ENCODE assay signal across 13 mouse cellular contexts in genomic region chr10:81562411-81562810, GRCm38 (mm10). TPM values are rescaled to one million over a fixed set of nuclear protein-coding genes. Genes with fewer than 3 reads are reported as not detected.
DNase-seq lines count a peak whose midpoint lies in the region; ATAC-seq and TF ChIP-seq lines count a peak whose summit lies in the region.
"Had no signal": no experiment of that assay in that cellular context is flagged by ENCODE, and none has a peak within 500 bp of the region (broad histone marks: within the 10 kb centered on the region; RNA-seq: fewer than 3 reads in every experiment).

No protein-coding gene starts in this region.

- H3K9ac ChIP-seq in hindbrain, embryonic 11.5 days (ENCODE audit: low read depth, low read length) = no peak overlapping the region
- H3K9ac ChIP-seq in embryonic facial prominence, embryonic 13.5 days = 0 out of 2 replicates have a peak overlapping the region, but pooled peaks have one; percentile 4
- H3K9ac ChIP-seq in liver, embryonic 12.5 days = no peak overlapping the region; the same call in 1 of the 2 replicates
- H3K9ac ChIP-seq: hindbrain, embryonic 15.5 days had no signal

- H3K4me2 ChIP-seq in hindbrain, embryonic 11.5 days (replicated peaks; ENCODE audit: low read depth, low read length) = no peak overlapping the region
- H3K4me2 ChIP-seq in embryonic facial prominence, embryonic 13.5 days = peak overlapping the region; percentile 26
- peak overlapping the region; percentile 12; the same call in 1 of the 2 replicates for H3K4me2 ChIP-seq in liver, embryonic 12.5 days

- peaks cover 35% of the 10 kb centered on the region for H3K36me3 ChIP-seq in hindbrain, embryonic 10.5 days
- no peaks in the 10 kb centered on the region for H3K36me3 ChIP-seq in hindbrain, embryonic 11.5 days (ENCODE audit: control insufficient read depth, insufficient read depth, low read length)
- peaks cover 66% of the 10 kb centered on the region for H3K36me3 ChIP-seq in G1E (replicated peaks)
- H3K36me3 ChIP-seq in embryonic facial prominence, embryonic 13.5 days = peaks cover 50% of the 10 kb centered on the region
- H3K36me3 ChIP-seq in liver, embryonic 12.5 days = peaks cover 50% of the 10 kb centered on the region

- no peak for TF ChIP-seq CTCF in G1E (IDR thresholded peaks at IDR 0.05; ENCODE audit: low read depth, low read length)

- peaks cover 72% of the 10 kb centered on the region for H3K4me1 ChIP-seq in hindbrain, embryonic 10.5 days (replicated peaks)
- peaks cover 19% of the 10 kb centered on the region for H3K4me1 ChIP-seq in hindbrain, embryonic 11.5 days (replicated peaks; ENCODE audit: control insufficient read depth, insufficient read depth, low read length)
- peaks cover 62% of the 10 kb centered on the region for H3K4me1 ChIP-seq in G1E (ENCODE audit: insufficient read depth, low read depth, low read length)
- H3K4me1 ChIP-seq in embryonic facial prominence, embryonic 13.5 days = peaks cover 61% of the 10 kb centered on the region
- peaks cover 69% of the 10 kb centered on the region for H3K4me1 ChIP-seq in liver, embryonic 12.5 days

- H3K9me3 ChIP-seq in hindbrain, embryonic 10.5 days = no peaks in the 10 kb centered on the region
- H3K9me3 ChIP-seq in hindbrain, embryonic 11.5 days (ENCODE audit: control insufficient read depth, low read length) = no peaks in the 10 kb centered on the region
- H3K9me3 ChIP-seq in G1E (replicated peaks) = no peaks in the 10 kb centered on the region
- H3K9me3 ChIP-seq in embryonic facial prominence, embryonic 13.5 days = no peaks in the 10 kb centered on the region
- no peaks in the 10 kb centered on the region for H3K9me3 ChIP-seq in liver, embryonic 12.5 days (replicated peaks)
- H3K9me3 ChIP-seq: hindbrain, embryonic 15.5 days had no signal

- H3K27me3 ChIP-seq in hindbrain, embryonic 10.5 days (ENCODE audit: insufficient read depth, poor library complexity, severe bottlenecking) = peaks cover 76% of the 10 kb centered on the region
- H3K27me3 ChIP-seq in hindbrain, embryonic 11.5 days (ENCODE audit: control insufficient read depth, insufficient read depth, low read length) = peaks cover 24% of the 10 kb centered on the region
- no peaks in the 10 kb centered on the region for H3K27me3 ChIP-seq in G1E (ENCODE audit: insufficient read depth, low read length)
- H3K27me3 ChIP-seq in embryonic facial prominence, embryonic 13.5 days = no peaks in the 10 kb centered on the region
- H3K27me3 ChIP-seq in liver, embryonic 12.5 days (replicated peaks) = no peaks in the 10 kb centered on the region; the same call in 1 of the 2 replicates

- no peak for DNase-seq in hindbrain, embryonic 10.5 days (ENCODE audit: low spot score)
- DNase-seq in hindbrain, embryonic 11.5 days (ENCODE audit: low spot score) = no peak
- DNase-seq in G1E (ENCODE audit: low spot score) = no peak
- DNase-seq in testis, postnatal 14 days (ENCODE audit: low spot score) = no peak
- no peak for DNase-seq in cerebellum, postnatal 14 days
- DNase-seq: adrenal gland, postnatal 36 days; cerebellum, postnatal 10 days; layer of hippocampus, postnatal 36 days; lung, postnatal 4 days had no signal

- H3K27ac ChIP-seq in hindbrain, embryonic 10.5 days = no peak overlapping the region
- H3K27ac ChIP-seq in hindbrain, embryonic 11.5 days (ENCODE audit: low read depth, low read length) = no peak overlapping the region
- no peak overlapping the region for H3K27ac ChIP-seq in embryonic facial prominence, embryonic 13.5 days
- H3K27ac ChIP-seq in liver, embryonic 12.5 days = peak overlapping the region; percentile 28; the same call in 1 of the 2 replicates
- H3K27ac ChIP-seq: hindbrain, embryonic 15.5 days had no signal

- WGBS in hindbrain, embryonic 10.5 days = 81% methylated on average over 6 of the region's 6 CpGs
- WGBS in hindbrain, embryonic 11.5 days = 77% methylated on average over 6 of the region's 6 CpGs
- 77% methylated on average over 6 of the region's 6 CpGs for WGBS in embryonic facial prominence, embryonic 13.5 days
- 62% methylated on average over 6 of the region's 6 CpGs for WGBS in liver, embryonic 12.5 days (ENCODE audit: insufficient replicate concordance)

- no peak for ATAC-seq in hindbrain, embryonic 11.5 days (ENCODE audit: low FRiP score)
- ATAC-seq in G1E (ENCODE audit: extremely low read depth, insufficient number of reproducible peaks, low FRiP score, poor library complexity, severe bottlenecking) = no peak
- no peak for ATAC-seq in embryonic facial prominence, embryonic 13.5 days (ENCODE audit: insufficient number of reproducible peaks, insufficient read depth, low FRiP score, low TSS enrichment, low read depth)
- no peak for ATAC-seq in liver, embryonic 12.5 days

- H3K4me3 ChIP-seq in hindbrain, embryonic 10.5 days = peak overlapping the region; percentile 12; the same call in 1 of the 2 replicates
- no peak overlapping the region for H3K4me3 ChIP-seq in hindbrain, embryonic 11.5 days (ENCODE audit: low read depth, low read length)
- H3K4me3 ChIP-seq in G1E (ENCODE audit: low read depth, low read length) = peak overlapping the region; percentile 37; the same call in 1 of the 2 replicates
- 0 out of 2 replicates have a peak overlapping the region, but pooled peaks have one; percentile 4 for H3K4me3 ChIP-seq in embryonic facial prominence, embryonic 13.5 days
- no peak overlapping the region for H3K4me3 ChIP-seq in liver, embryonic 12.5 days
- H3K4me3 ChIP-seq: erythroblast, embryonic 14.5 days; hindbrain, embryonic 15.5 days had no signal

RNA-seq across cellular contexts. Expression of gene Aes, which starts 3.1 kb away (rescaled TPM):
- 297 and 430 TPM in 2 replicates for polyA plus RNA-seq in hindbrain, embryonic 10.5 days (2016; fragmentation: Nextera tagmentation; extraction: Ambion mirVana)
- 264 and 280 TPM in 2 replicates for polyA plus RNA-seq in hindbrain, embryonic 11.5 days (2014; fragmentation: Nextera tagmentation; extraction: Ambion mirVana)
- total RNA-seq in G1E (2014; fragmentation: Nextera tagmentation) = 396 and 400 TPM in 2 replicates
- 182 and 238 TPM in 2 replicates for total RNA-seq in G1E (2017)
- polyA plus RNA-seq in G1E (2012) = 1,535 and 1,925 TPM in 2 replicates
- polyA plus RNA-seq in embryonic facial prominence, embryonic 13.5 days (2015; fragmentation: Nextera tagmentation; extraction: Ambion mirVana) = 464 and 465 TPM in 2 replicates
- polyA plus RNA-seq in liver, embryonic 12.5 days (2016; fragmentation: Nextera tagmentation; extraction: Ambion mirVana) = 263 and 270 TPM in 2 replicates

RNA-seq across cellular contexts. Expression of gene Tle2, which starts 11.9 kb away (rescaled TPM):
- 8.6 and 15.7 TPM in 2 replicates for polyA plus RNA-seq in hindbrain, embryonic 10.5 days (2016; fragmentation: Nextera tagmentation; extraction: Ambion mirVana)
- polyA plus RNA-seq in hindbrain, embryonic 11.5 days (2014; fragmentation: Nextera tagmentation; extraction: Ambion mirVana) = 7.2 and 8.8 TPM in 2 replicates
- 0.45 and 1.8 TPM in 2 replicates for total RNA-seq in G1E (2014; fragmentation: Nextera tagmentation)
- total RNA-seq in G1E (2017) = 1.5 and 2.5 TPM in 2 replicates
- 3.3 and 3.6 TPM in 2 replicates for polyA plus RNA-seq in G1E (2012)
- polyA plus RNA-seq in embryonic facial prominence, embryonic 13.5 days (2015; fragmentation: Nextera tagmentation; extraction: Ambion mirVana) = 63.4 and 71.4 TPM in 2 replicates
- 4.8 and 5.1 TPM in 2 replicates for polyA plus RNA-seq in liver, embryonic 12.5 days (2016; fragmentation: Nextera tagmentation; extraction: Ambion mirVana)

RNA-seq across cellular contexts. Expression of gene Gna11, which starts 17.4 kb away (rescaled TPM):
- 71.2 and 76.9 TPM in 2 replicates for polyA plus RNA-seq in hindbrain, embryonic 10.5 days (2016; fragmentation: Nextera tagmentation; extraction: Ambion mirVana)
- polyA plus RNA-seq in hindbrain, embryonic 11.5 days (2014; fragmentation: Nextera tagmentation; extraction: Ambion mirVana) = 57.3 and 61.7 TPM in 2 replicates
- 6.4 and 6.5 TPM in 2 replicates for total RNA-seq in G1E (2014; fragmentation: Nextera tagmentation)
- total RNA-seq in G1E (2017) = 8.4 and 9.7 TPM in 2 replicates
- polyA plus RNA-seq in G1E (2012) = 13.0 and 14.0 TPM in 2 replicates
- 84.2 and 90.1 TPM in 2 replicates for polyA plus RNA-seq in embryonic facial prominence, embryonic 13.5 days (2015; fragmentation: Nextera tagmentation; extraction: Ambion mirVana)
- 27.7 and 28.3 TPM in 2 replicates for polyA plus RNA-seq in liver, embryonic 12.5 days (2016; fragmentation: Nextera tagmentation; extraction: Ambion mirVana)

RNA-seq across cellular contexts. Expression of gene Gna15, which starts 38.4 kb away (rescaled TPM):
- 0.63 and 1.6 TPM in 2 replicates for polyA plus RNA-seq in hindbrain, embryonic 10.5 days (2016; fragmentation: Nextera tagmentation; extraction: Ambion mirVana)
- 0.56 and 0.66 TPM in 2 replicates for polyA plus RNA-seq in hindbrain, embryonic 11.5 days (2014; fragmentation: Nextera tagmentation; extraction: Ambion mirVana)
- 20.9 and 22.5 TPM in 2 replicates for total RNA-seq in G1E (2014; fragmentation: Nextera tagmentation)
- 20.1 and 21.5 TPM in 2 replicates for total RNA-seq in G1E (2017)
- 16.5 TPM in 2 replicates for polyA plus RNA-seq in G1E (2012)
- 2.0 and 2.1 TPM in 2 replicates for polyA plus RNA-seq in embryonic facial prominence, embryonic 13.5 days (2015; fragmentation: Nextera tagmentation; extraction: Ambion mirVana)
- polyA plus RNA-seq in liver, embryonic 12.5 days (2016; fragmentation: Nextera tagmentation; extraction: Ambion mirVana) = 7.0 and 7.3 TPM in 2 replicates

RNA-seq across cellular contexts. Expression of gene Tle6, which starts 38.5 kb away (rescaled TPM):
- 6.9 and 7.1 TPM in 2 replicates for polyA plus RNA-seq in hindbrain, embryonic 10.5 days (2016; fragmentation: Nextera tagmentation; extraction: Ambion mirVana)
- 5.1 and 7.7 TPM in 2 replicates for polyA plus RNA-seq in hindbrain, embryonic 11.5 days (2014; fragmentation: Nextera tagmentation; extraction: Ambion mirVana)
- total RNA-seq in G1E (2014; fragmentation: Nextera tagmentation) (42.7 and 44.3 TPM in 2 replicates), G1E (2017) (17.5 and 21.5 TPM in 2 replicates)
- polyA plus RNA-seq in G1E (2012) = 28.8 and 49.5 TPM in 2 replicates
- 12.8 and 17.2 TPM in 2 replicates for polyA plus RNA-seq in embryonic facial prominence, embryonic 13.5 days (2015; fragmentation: Nextera tagmentation; extraction: Ambion mirVana)
- 8.1 and 12.1 TPM in 2 replicates for polyA plus RNA-seq in liver, embryonic 12.5 days (2016; fragmentation: Nextera tagmentation; extraction: Ambion mirVana)

Comparison
In these comparisons a context has a peak if more than half of its experiments do, and no peak if none do; other contexts are left out.
1. H3K4me3 ChIP-seq: peak in hindbrain, embryonic 10.5 days (single experiment), G1E (single experiment) and embryonic facial prominence, embryonic 13.5 days (single experiment); none in hindbrain, embryonic 11.5 days (single experiment) and liver, embryonic 12.5 days (single experiment).